Mouse (Mus musculus) NIH3T3 (cell line): ENCODE results near the gene Catsper3.

Experiments used
- DNase-seq: peaks from one replicate; pipeline ENCODE4 v3.0.0-alpha.2; 2012; ENCODE audit warnings: low read depth

Gene Catsper3

GRCm38 (mm10) chr13:55826796-55827678 lies 42.7 kb downstream of the Catsper3 start:
- DNase-seq = no peak

- no peak for DNase-seq
These were observed 43.3 kb downstream of the Catsper3 start for GRCm38 (mm10) chr13:55827679-55828140.

- DNase-seq = no peak
These were observed 44.0 kb downstream of the Catsper3 start for GRCm38 (mm10) chr13:55828141-55829017.

GRCm38 (mm10) chr13:55829018-55829655 lies 44.8 kb downstream of the Catsper3 start:
- DNase-seq = no peak

GRCm38 (mm10) chr13:55830081-55830832 lies 45.9 kb downstream of the Catsper3 start:
- no peak for DNase-seq

GRCm38 (mm10) chr13:55830833-55831721 lies 46.7 kb downstream of the Catsper3 start:
- DNase-seq = no peak

- no peak for DNase-seq
These were observed 47.4 kb downstream of the Catsper3 start for GRCm38 (mm10) chr13:55831722-55832160.

- DNase-seq = no peak
These were observed 48.2 kb downstream of the Catsper3 start for GRCm38 (mm10) chr13:55832602-55833001.

- no peak for DNase-seq
These were observed 49.6 kb downstream of the Catsper3 start for GRCm38 (mm10) chr13:55833921-55834320.

- no peak for DNase-seq
These were observed 50.3 kb downstream of the Catsper3 start for GRCm38 (mm10) chr13:55834667-55835066.

- no peak for DNase-seq
These were observed 51.3 kb downstream of the Catsper3 start for GRCm38 (mm10) chr13:55835548-55836097.

GRCm38 (mm10) chr13:55836142-55836625 lies 51.8 kb downstream of the Catsper3 start, which contains the start of gene Pitx1:
TSS of gene Pitx1 (minus strand) at chr13:55836192.
- DNase-seq = no peak

- DNase-seq = no peak
These were observed 52.7 kb downstream of the Catsper3 start for GRCm38 (mm10) chr13:55836786-55837780.

- no peak for DNase-seq
These were observed 55.9 kb downstream of the Catsper3 start for GRCm38 (mm10) chr13:55840223-55840622.

- DNase-seq = peak; percentile 22
These were observed 59.3 kb downstream of the Catsper3 start for GRCm38 (mm10) chr13:55843700-55844099.

GRCm38 (mm10) chr13:55847805-55848204 lies 63.4 kb downstream of the Catsper3 start:
- DNase-seq = no peak

GRCm38 (mm10) chr13:55848604-55849190 lies 64.3 kb downstream of the Catsper3 start:
- DNase-seq = no peak

- no peak for DNase-seq
These were observed 66.4 kb downstream of the Catsper3 start for GRCm38 (mm10) chr13:55850726-55851125.
